Mouse (Mus musculus) lung, postnatal 0 days (tissue): ENCODE results near the gene Kdelc2.

Source experiments
- CTCF ChIP-seq: IDR thresholded peaks from 2 replicates; pipeline ENCODE4 v1.5.1; 2016; ENCODE audit warnings: antibody characterized with exemption, mild to moderate bottlenecking
- EP300 ChIP-seq: IDR thresholded peaks from 2 replicates; pipeline ENCODE4 v1.6.1; 2016; ENCODE audit warnings: antibody characterized with exemption, mild to moderate bottlenecking, control low read depth

- TF ChIP-seq EP300 (no peak), CTCF (no peak)
Measured at GRCm38 (mm10) chr9:53402291-53402711, 18.5 kb downstream of the Kdelc2 start, which contains the start of gene 4930550C14Rik.
